Mouse (Mus musculus): ENCODE results near the gene Romo1. TPM values are rescaled to one million over a fixed set of nuclear protein-coding genes. Genes with fewer than 3 reads are reported as not detected.
A peak's percentile ranks its signal among the peaks of the same experiment; 100 is the strongest.
"Not testable (repeated sequence)": the region's sequence is repeated elsewhere in the genome, so short reads cannot be mapped to it uniquely, and the experiment has no call there.

Romo1 gene
- total RNA-seq, 2 experiments from 2014 or later = 255 to 270 TPM

DNA sequence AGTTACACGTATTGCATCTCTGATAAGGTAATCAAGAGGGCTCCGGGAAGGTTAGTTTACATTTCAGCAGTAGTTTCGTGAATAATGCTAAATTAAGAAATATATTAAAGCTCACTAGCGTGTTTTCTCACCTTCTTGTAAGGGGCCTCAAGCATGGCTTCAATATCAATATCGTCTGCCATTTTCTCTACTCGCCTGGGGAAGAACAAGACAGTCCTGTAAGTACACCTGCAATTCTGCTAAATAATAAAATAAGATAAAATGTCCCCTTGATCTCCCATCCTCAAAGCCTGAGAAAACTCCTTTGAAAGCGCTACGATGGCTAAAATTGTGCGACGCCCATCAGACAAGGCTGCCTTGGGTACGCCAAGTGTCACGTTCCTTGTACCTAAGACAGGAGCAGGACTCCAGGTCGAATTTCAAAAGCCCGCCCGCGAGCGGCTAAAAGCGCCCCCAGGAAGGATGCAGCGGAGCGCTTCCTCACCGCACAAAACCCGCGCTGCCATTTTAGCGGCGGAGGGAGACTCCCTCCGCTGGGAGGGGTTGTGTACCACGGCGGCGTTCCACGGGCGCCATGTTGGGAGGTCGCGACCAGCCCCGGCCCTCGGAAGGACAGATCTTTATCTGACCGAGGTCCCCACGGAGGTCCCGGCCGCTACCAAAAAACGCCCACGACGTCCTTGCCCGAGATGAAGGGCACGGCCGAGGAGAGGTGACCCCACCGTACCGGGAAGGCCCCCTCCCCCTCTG lies 35.4 kb downstream of the Romo1 start:
- DNase-seq (ENCODE audit: low spot score in 2 of 2) = peak; percentile 62 to 63

DNA sequence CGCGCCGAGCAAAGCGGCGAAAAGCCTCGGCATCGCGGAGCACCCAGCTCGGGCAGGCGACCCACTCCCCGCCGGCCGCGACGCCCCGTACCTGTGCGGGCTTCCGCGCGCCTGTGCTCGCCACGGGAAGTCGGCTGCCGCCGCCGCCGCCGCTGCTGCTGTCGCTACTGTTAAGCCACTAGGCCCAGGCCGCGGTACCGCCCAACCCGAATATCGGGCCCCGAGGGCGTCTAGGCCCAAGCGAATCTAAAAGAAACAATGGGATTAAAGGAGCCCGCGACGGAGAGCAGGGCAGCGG lies 35.9 kb downstream of the Romo1 start:
- DNase-seq (ENCODE audit: low spot score in 2 of 2) = no peak

GRCm38 (mm10) chr2:156180094-156180821 lies 36.4 kb downstream of the Romo1 start, which contains the start of gene Rbm39:
Gene Rbm39, minus strand, starts transcription at chr2:156180238.
- peak; percentile 99 to 100 for DNase-seq (ENCODE audit: low spot score in 2 of 2)

DNA sequence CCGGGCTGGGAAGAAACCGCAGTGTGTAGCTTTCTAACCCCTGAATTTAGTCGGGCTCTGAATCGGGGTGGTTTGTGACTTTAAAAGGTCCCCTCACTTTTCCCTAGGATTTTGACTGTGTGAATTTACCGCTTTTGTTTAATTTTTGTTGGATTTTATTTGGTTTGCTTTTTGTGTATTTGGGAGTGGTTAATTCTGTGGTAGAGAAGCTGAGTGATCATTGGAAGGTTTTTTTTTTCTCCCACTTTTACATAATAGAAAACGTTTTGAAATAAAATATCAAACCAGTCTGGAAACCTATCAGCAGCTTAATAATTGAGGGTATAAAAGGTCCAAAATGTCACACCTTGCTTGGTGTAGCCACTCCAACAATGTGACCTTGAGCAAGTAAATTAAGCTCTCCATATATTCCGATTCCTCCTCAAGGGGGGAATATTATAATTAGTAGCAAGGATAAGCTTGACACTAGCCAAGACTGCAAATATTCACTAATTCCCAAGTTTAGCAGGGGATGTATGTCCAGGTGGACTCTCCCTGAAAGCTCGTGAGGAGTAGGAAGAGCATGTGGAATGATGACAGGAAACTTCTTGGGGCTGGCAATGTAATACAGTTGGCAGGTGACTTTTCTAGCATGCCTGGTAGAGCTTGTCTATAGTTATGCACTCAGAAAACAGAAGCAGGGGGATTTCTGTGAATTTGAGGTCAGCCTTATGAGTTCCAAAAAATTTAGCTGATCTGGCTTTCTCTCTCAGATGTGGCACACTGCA lies 37.2 kb downstream of the Romo1 start:
- no peak for DNase-seq (ENCODE audit: low spot score in 2 of 2)

GRCm38 (mm10) chr2:156181592-156181991 lies 37.8 kb downstream of the Romo1 start:
- DNase-seq (ENCODE audit: low spot score in 2 of 2) = no peak

DNA sequence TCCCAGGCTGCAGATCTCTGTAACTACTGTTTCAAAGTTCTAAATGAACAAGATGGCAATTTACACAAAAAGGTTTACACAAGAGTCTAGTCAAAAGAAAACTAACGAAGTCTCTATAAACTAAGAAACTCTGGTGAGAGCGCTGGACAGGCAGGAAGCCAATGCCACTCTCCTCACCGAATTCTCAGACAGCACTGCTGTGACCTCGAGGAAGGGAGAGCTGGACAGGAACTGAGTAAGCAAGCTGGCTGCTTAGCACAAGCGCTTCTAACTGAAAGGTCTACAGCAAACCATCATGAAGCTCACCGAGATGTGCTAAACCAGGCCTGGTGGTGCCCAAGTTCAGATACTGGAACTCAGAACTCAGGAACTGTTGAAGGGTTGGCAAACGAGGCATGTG lies 45.4 kb downstream of the Romo1 start:
- not testable (repeated sequence) for DNase-seq (ENCODE audit: low spot score in 2 of 2)

GRCm38 (mm10) chr2:156190004-156190896 lies 46.4 kb downstream of the Romo1 start:
- DNase-seq (ENCODE audit: low spot score in 2 of 2) = no peak

GRCm38 (mm10) chr2:156191540-156191939 lies 47.7 kb downstream of the Romo1 start:
- DNase-seq (ENCODE audit: low spot score in 2 of 2) = no peak

- no peak for DNase-seq (ENCODE audit: low spot score in 2 of 2)
Observed at GRCm38 (mm10) chr2:156192068-156192467, 48.2 kb downstream of the Romo1 start.

- DNase-seq (ENCODE audit: low spot score in 2 of 2) = no peak
Observed at GRCm38 (mm10) chr2:156193066-156193862, 49.4 kb downstream of the Romo1 start.

GRCm38 (mm10) chr2:156194571-156194970 lies 50.7 kb downstream of the Romo1 start:
- no peak for DNase-seq (ENCODE audit: low spot score in 2 of 2)

Other genes starting within 250 kb of the Romo1 start
- 100 to 1,000 TPM in 1 of 2 experiments, 10 to 100 TPM in 1; 92.3 to 106 TPM for gene Uqcc1, start 213.7 kb upstream of the Romo1 start, total RNA-seq (2021)
- not detected for gene Gm15557, start 203.3 kb upstream of the Romo1 start, total RNA-seq (2021)
- 1 to 10 TPM in 1 of 2 experiments, under 1 TPM in 1; 0.64 to 1.1 TPM for gene Gdf5, start 198.7 kb upstream of the Romo1 start, total RNA-seq (2021)
- 10 to 100 TPM; 26.8 to 29.9 TPM for gene Cep250, start 187.6 kb upstream of the Romo1 start, total RNA-seq (2021)
- 1 to 10 TPM; 2.8 to 3.9 TPM for gene 6430550D23Rik, start 136.1 kb upstream of the Romo1 start, total RNA-seq (2021)
- gene Ergic3, start 136.0 kb upstream of the Romo1 start, total RNA-seq (2021) = 100 to 1,000 TPM; 224 to 225 TPM
- gene Fer1l4, start 91.1 kb upstream of the Romo1 start, total RNA-seq (2021) = not detected
- 1 to 10 TPM; 3.2 to 5.8 TPM for gene Spag4, start 78.9 kb upstream of the Romo1 start, total RNA-seq (2021)
- gene Cpne1, start 32.1 kb upstream of the Romo1 start, total RNA-seq (2021) = 10 to 100 TPM; 25.5 to 27.7 TPM
- 10 to 100 TPM; 45.5 to 49.1 TPM for gene Rbm12, start 32.1 kb upstream of the Romo1 start, total RNA-seq (2021)
- 10 to 100 TPM; 36.7 to 44.4 TPM for gene Gm28036, start 16.9 kb upstream of the Romo1 start, total RNA-seq (2021)
- gene Nfs1, start 147 bp downstream of the Romo1 start, total RNA-seq (2021) = 10 to 100 TPM; 67.9 to 74.5 TPM
- gene Rbm39, start 36.2 kb downstream of the Romo1 start, total RNA-seq (2021) = 100 to 1,000 TPM; 525 to 551 TPM
- gene Phf20, start 52.4 kb downstream of the Romo1 start, total RNA-seq (2021) = 10 to 100 TPM; 36.6 to 36.9 TPM
- 1 to 10 TPM; 1.6 to 2.4 TPM for gene Cnbd2, start 168.3 kb downstream of the Romo1 start, total RNA-seq (2021)
- 100 to 1,000 TPM; 107 to 119 TPM for gene Scand1, start 168.7 kb downstream of the Romo1 start, total RNA-seq (2021)